Mouse (Mus musculus) cerebellum, postnatal 4 days (tissue): ENCODE data around the gene Pros1.

Source experiments
- DNase-seq, 2 experiments: peaks; one replicate each; pipeline ENCODE4 v3.0.0; 2022; ENCODE audit warnings: low spot score in 2 of 2, mixed read lengths in 1 of 2

The Pros1 gene

DNA sequence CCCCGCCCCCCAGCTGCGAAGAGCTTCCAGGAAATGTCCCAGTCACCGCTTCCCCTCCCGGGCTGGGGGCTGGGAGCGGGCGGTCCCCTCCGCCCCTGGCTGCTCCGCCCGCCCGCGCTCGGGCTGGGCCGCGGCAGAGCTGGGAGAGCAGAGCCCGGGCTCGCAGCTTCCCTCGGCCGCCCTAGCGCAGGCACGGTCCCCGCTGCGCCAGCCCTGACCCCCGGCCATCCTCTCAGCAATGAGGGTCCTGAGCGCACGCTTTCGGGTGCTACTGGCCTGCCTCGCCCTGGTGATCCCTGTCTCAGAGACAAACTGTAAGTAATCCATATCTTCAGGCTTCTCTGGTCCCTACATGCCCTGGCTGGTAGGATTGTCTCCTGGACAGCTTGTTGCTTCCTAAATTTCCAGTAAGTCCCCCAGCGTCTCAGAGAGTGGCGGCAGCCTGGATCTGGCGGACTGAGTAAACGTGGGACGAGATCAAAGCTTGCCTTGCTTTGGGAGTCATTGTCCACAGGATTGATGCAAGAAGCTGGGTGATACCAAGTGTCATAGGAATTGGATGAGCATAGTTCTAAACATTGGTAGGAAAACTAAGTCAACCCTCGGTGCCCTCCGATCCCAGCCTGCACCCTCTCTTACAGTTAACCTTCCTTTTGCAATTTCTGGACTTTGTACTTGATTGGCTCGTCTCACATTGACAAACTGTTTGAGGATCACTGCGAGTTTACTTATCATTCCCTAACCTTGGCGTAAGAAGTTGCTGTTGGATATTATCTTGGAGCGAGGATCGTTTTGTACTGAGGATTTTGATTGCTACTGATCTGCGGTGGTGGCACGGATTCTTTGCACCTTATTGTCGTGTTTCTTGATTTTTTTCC is at the start of gene Pros1:
Gene Pros1, plus strand, starts transcription at position 117 of the 878 bp plus-strand sequence.
- DNase-seq: peak in 1 of 2 experiments; percentile 43

DNA sequence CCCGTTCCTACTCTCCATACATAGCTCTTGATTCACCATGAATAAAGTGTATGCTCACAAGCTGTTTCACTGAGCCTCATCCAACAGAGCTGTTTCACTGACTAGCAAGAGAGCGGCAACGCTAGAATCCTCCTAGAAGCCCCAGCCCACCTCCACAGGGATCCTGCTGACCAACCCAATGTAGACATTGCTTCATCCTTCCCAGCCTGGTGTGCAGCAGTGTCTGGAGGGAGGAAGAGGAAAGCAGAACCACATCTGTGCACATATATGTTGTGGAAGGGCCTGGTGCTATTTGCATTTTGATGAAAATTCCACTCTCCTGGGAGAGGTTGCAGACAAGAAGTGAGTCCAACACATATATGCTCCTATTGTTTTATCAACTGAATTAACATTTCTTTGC is 49.5 kb upstream of the Pros1 start:
- DNase-seq: no peak

DNA sequence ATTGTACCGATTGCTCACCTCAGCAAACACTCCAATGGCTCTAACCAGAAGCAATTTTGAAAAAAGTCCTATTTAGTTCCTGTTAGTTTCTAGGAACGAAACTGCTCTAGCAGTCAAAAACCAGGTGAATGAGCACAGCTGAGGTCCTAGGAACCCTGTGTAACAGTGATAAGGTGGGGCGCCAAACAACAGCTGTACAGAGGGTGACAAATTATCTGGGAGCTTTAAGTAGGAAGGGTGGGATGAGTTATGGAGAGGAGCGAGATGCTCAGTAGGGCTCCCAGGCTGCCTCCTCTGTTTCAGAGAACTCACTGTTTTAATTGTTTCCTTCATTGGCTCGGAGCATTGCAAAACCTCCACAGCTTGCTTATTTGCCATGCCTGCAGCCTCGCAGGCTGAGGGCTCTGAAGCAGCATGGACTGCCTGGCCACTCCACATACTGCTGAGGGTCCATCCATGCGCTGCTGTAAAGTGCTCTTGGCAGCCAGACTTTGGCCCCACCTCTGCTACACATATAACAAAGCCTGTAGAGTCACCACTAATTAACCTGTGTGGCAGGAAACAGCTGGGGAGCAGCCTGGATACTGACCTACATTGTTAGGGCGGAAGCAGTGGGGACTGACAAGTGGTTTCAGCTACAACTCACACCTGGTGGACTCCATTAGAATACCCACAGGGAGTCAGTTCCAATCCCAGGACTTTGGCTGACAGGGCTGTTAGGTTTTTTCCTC is 46.7 kb upstream of the Pros1 start:
- no peak for DNase-seq

DNA sequence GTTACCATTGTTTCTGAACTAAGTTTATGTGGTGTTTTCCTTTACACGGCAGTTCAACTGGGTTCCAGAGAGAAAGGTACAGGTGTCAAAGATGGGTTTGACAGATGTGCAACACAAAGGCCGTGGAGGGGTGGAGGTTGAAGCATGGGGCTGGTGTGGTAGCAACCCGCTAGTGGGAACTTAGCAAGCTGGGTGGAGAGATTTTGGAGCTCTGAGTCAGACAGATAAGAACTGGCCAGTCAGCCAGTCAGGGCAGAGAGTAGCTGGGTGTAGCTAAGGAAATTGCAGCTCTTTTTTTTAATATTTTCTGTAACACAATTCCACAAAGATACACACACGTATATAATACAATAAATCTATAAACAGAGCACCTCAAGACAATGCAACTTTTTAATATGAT is 43.3 kb upstream of the Pros1 start:
- DNase-seq: no peak

DNA sequence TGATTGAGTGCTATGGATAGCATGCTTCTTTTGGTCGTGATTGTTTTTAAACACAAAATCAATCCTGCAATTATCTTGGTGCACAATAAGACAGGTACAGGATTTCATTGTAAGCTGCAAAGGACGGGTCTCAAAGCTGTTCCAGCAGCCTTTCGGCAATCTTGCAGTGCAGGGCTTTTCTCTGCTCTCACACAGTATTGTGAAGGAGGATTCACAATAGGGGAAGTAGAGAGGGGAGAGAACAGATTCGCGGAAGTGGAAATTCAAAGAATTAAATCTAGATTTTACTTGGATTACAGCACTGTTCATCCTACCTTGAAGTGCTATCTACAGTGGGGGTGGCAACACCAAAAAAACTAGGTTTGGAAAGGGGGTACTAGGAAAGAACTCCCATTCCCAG is 40.3 kb upstream of the Pros1 start:
- no peak for DNase-seq

DNA sequence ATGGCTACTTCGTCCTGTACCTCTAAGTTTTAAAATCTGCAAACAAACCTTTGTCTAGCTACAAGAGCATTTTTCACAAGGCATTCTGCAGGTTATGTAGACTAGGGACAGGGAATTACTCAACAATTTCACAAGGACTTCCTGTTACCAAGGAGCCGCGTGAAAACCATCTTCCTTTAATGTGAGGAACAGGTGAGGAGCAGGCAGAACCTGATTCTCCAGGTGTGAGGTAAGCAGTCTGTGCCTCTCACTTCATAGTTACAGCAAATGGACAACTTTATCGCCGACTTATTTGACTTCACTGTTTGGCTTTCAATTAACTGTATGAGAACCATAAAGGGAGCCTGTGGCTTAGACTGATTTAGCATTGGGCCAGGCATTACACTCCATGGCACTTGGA is 39.6 kb upstream of the Pros1 start, which contains the start of gene Stx19:
Gene Stx19, plus strand, starts transcription at position 186 of the 400 bp plus-strand sequence.
- DNase-seq: no peak

DNA sequence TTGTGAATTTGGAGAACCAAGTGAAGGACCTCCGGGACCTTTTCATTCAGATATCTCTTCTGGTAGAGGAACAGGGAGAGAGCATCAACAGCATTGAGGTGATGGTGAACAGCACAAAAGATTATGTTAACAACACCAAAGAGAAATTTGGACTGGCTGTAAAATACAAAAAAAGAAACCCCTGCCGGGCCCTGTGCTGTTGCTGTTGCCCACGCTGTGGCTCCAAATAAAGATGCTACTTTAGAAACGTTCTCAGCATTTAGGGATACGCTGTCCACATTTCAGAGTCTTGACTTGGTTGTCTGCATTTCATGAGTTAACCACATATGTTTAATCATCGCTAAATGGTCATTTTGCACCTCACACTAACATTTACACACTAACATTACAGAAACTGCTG is 31.6 kb upstream of the Pros1 start:
- DNase-seq: no peak

DNA sequence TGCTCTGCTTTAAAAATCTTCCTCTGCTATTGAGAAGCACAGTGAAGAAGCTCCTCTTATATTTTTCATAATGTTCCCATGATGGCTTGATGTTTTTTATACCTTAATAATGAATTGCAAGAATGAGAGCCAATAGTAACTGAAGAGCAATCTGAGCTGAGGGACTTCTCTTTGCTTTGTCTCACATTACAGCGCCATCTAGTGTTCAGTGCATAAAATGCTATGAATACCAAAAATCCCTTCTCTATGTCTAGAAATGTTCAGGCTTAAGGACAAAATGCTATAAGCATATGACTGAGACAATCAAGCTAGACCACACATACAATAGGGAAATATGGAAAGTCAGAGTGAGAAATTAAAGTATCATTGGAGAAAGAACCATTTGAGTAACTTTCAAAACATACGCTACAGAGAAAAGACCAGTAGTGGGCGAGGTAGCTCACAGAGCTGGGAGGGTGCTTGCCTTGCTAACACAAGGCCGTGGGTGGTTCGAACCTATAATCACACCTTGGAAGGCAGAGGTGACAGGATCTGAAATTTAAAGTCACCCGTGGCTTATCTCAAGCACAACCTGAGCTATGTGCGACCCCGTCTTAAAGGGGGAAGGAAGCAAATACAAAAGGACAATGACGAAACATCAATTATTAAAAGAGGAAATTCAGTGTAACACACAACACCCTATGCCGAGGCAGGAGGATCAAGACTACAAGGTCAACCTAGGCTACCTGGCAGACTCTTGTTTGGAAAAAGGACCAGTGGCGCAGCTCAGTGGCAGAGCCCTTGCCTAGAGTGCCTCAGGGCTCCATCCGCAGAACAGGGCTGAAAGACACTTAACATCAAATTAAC is 27.7 kb upstream of the Pros1 start:
- DNase-seq: no peak

DNA sequence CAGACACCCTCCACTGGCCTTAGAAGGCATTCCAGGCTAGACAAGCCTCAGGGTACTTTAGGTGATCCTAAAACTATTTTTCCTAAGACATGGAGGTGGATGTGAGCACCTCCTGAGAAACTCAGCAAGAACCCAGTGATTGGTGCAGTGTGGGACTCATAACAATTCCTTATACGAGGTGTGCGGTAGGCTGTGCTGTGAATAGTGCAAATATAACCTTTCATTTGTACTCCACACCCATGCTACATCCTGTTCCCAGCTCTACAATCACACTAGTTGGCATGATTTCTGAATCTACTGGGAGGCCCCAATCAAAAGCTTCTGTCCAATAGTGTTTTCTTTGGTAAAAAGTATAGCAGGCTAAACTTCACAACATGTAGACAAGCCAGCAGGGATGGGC is 22.1 kb upstream of the Pros1 start:
- no peak for DNase-seq

DNA sequence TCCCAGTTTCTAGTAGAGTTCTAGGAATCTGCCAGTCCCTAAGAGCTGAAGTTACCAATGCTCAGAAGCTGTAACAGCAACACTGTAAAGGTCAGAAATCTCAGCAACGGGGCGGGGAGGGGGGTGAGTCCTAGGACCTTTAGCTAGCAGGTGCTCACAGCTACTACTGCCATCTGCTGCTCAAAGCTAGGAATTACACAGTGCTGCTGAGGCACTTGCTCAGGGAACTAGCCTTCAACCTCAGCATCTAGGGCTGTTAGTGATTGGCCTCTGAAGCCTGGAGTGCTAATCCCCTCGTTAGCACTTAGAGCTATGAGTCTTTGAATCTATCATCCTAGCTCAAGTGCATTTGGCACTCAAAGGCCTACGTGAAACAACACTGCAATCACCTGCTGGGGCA is 21.6 kb upstream of the Pros1 start:
- peak in 1 of 2 experiments; percentile 27 for DNase-seq

DNA sequence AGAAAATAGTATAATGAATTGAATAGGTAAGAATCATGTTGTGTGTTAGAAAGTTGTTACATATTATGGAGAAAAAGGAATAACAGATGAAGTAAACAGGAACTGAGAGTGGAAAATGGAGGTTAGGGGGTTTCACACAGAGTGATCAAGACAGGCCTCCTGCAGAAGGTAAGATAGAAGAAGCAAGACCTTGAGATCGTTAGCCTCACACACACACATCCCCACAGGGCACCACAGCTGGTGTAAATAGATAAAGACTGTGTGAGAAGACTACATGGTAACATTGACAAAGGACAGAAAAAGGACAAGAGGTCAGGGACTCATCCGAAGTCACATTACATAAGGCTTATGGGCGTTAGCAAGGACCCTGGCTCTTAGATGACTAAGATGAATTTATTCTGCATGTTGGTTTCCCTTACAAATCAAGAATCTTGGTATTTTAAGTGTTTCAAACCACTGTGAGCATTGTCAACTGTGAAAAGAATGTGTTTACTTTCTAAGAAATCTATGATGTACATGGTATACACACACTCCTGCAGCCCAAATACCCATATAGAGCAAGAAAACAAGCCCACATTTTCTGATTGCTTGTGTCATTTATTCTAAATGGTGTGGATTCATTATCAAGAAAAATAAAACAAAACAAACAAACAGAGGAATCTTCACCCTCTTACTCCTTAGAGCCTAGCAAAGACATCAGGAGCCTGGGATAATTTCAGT is 19.9 kb upstream of the Pros1 start:
- DNase-seq: no peak

DNA sequence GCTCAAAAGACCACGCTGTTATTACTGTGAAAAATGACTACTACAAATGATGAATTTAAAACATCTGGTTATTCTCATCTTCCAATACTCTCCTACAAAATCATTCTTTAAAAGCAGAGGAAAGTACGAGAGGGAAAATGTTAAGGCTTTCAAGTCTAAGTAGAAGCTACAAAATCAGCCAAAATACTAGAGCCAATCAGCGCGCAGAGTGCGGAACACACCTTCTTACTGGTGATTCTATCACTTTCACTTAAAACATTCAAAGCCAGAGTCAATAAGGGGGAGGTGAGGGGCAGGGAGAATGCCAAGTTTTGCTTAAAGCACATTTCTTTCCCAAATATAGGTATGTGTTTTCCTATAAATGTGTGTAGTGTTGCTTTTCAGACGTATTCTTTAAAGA is 8.8 kb upstream of the Pros1 start:
- DNase-seq: no peak

DNA sequence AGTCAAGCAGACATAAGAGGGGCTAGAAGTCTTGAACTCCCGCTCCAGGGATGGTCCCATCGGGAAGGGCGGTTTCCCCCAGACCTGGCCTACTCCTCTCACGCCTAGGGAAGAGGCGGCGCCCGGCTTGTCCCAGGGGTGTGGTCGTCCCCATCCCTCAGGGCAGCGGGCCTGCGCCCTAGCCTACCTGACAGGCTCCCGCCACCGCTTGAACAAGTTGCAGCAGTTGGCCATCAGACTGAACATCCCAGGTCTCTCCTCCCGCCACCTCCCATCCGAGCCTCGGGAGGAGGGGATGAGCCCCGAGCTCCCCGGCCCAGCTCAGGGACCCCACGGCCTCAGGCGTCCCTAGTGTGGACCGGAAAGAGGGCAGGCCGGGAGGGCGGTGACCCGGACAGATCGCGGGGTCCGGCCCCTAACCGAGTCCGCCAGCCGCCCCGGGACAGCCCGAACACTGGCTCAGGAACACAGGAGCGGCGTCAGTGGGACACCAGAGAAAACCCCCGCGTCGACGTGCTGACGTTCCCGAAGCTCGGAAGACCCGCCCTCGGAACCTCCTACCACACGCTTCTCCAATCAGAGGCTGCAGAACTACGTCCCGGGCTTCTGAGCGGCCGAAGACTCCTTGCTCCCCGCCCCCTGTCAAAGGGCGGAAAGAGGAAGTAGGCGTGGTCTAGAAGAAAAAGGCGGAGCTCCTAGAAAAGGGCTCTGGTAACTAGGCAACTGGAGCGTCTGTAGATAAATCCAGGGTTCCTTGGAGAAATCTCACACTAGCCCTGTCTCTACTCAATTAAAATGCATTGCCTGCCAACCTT is 7.4 kb upstream of the Pros1 start, which contains the start of gene Arl13b:
Gene Arl13b, minus strand, starts transcription at position 543 of the 815 bp plus-strand sequence.
- DNase-seq: peak; percentile 61 to 88

DNA sequence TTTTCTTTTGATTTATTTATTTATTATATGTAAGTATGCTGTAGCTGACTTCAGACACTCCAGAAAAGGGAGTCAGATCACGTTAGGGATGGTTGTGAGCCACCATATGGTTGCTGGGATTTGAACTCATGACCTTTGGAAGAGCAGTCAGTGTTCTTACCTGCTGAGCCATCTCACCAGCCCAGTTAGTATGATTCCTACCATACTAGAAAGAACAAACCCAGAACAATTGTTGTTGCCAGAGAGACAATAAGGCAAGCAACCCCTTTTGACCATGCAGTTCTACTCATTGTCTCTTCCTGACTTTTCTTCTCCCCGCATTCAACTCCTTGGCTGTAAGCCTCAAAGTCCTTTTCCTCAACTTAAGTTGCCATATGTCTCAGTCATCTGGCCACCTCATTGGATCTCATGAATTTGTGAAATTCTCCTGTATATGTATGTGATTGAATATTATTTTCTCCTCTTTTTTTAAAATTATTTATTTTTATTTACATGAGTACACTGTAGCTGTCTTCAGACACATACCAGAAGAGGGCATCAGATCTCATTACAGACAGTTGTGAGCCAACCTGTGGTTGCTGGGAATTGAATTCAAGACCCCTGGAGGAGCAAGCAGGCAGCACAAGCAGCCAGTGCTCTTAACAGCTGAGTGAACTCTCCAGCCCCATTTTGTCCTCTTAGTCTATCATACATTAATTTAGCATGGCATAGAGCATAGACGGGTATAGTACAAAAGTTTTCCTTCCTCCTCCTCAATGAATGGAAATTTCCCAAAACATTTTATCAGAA is 1.4 kb upstream of the Pros1 start:
- no peak for DNase-seq

DNA sequence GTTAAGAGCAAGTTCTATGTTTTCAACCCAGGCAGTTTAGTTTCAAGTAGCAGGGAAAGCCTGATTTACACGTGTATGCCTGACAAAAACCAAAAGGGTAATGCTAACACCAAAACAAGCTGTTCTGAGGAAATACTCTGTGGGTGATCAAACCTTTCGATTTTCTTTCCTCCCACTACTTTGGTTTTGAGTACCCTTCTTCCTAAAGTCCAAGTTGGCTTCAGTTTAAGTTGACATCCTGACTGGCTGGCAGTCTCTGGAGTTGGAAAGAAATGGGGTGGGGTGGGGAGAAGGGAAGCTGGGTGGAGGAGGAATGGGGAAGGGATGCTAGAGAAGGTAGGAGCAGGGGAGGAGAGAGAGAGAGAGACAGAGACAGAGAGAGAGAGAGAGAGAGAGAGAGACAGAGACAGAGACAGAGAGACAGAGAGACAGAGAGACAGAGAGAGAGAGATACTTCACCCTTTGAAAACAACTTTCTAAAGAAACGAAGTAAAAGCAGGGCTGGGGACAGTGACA is 438 bp upstream of the Pros1 start:
- DNase-seq: no peak

DNA sequence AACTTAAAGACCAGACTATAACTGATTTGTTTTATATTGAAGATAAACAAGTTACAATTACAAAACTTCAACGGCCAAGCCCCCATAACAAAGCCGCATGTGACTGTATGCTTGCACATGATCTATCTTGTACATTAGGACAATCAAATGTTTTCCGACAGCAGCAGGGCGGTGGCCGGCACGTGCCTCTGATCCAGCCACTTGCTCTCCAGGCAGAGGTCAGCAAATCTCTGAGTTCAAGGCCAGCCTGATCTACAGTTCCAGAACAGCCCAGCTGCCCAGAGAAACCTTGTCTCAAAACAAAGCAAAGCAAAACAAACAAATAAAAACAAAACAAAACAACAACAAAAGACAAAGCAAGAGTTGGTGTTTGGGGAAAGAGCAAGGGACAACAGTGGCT is 1.3 kb downstream of the Pros1 start:
- no peak for DNase-seq

DNA sequence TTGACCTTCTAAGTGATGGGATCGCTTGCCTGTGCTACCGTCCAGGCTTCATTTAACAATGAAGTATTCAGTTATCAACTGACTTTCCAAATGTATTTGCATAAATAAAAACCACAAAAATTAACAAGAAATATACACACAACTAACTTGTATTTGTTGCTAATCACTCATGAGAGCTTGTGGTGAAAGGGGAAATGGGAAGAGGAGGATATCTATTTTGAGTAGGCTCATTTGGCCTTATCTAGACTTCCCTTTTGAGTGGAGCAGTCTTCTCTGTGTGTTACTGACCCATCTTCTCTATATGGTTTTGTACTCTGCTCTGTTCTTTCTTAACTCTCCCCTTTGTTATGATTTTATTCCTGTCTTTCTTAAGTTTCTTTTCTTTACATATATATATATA is 2.2 kb downstream of the Pros1 start:
- no peak for DNase-seq

DNA sequence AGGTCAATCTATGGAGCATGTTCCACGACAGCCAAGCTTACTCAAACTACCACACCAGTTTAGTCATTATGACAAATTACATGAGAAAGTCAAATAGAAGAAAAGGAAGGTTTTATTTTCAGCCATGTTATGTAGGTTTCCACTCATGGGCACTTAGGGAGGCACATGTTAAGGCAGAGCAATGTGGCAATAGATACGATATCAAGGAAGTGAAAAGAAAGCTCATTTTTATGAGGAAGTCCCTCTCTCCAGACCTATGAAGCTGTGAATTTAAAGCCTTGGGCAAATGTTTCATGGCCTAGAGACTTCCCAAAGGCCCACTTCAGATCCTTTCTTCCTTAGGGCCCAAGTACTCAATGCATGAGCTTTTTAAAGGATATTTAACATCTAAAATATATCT is 3.4 kb downstream of the Pros1 start:
- DNase-seq: no peak

DNA sequence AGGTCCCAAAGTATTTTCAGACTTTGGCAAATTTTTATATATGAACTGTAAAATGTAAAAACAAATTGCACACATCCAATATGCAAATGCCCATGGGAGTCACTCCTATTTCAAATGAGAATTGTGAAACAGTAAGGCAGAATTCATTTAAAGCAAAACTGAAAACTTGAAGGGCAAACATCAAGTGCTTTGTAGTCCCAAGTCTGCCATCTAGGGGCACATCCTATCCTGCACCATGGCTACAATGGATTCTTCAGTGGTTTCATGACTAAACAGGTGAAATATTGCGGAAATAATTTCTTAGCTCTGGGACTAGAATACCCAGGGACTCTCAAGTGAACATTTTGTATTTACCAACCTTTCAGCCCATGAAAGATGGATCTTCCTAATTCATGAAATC is 3.9 kb downstream of the Pros1 start:
- no peak for DNase-seq
